Mouse (Mus musculus) embryonic fibroblast, embryonic 13.5 days (primary cell): ENCODE results near the gene Rtp1.

Source experiments
- CTCF ChIP-seq: IDR thresholded peaks from 2 replicates; pipeline ENCODE4 v1.5.1; 2011; ENCODE audit warnings: mild to moderate bottlenecking, control low read depth, low read length, moderate library complexity, borderline replicate concordance; ENCODE audit not compliant: insufficient read depth
- POLR2A ChIP-seq: IDR thresholded peaks from 2 replicates; pipeline ENCODE4 v1.6.1; 2011; ENCODE audit warnings: low read depth, mild to moderate bottlenecking, control low read depth, low read length, moderate library complexity

DNA sequence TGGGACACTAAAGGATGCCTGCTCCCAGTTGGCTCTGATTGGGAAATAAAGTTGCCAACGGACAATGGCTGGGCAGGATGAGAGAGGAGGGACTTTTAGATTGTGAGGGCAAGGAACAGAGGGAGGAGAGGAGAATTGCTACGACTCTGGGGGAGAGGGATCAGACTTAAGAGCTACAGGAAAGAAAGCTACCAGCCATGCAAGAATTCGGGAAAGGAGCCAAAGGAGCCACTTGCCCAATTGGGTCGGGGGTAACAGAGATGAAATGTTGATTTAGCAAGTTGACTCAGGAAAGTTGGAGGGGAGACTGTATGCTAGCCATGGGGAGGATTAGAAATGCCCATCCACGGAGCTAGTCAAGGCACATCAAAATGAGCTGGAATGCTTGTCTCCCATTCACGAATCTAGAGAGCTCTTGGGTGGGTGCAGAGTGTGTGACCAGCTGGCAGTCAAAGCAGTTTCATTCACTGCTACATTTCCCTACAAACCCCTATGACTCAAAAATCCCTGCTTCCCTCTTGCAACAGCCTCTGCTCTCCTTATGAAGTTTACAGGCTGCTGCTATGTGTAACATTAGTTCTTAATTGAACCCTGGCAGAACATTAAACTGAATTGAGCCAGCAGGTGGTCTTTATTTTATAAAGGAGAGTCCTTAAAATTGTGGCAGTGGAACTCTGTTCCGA, 30.1 kb downstream of the Rtp1 start:
- TF ChIP-seq POLR2A (no peak), CTCF (no peak)
